Mouse (Mus musculus): ENCODE results near the gene Rabggta.
A peak's percentile ranks its signal among the peaks of the same experiment; 100 is the strongest.

DNA sequence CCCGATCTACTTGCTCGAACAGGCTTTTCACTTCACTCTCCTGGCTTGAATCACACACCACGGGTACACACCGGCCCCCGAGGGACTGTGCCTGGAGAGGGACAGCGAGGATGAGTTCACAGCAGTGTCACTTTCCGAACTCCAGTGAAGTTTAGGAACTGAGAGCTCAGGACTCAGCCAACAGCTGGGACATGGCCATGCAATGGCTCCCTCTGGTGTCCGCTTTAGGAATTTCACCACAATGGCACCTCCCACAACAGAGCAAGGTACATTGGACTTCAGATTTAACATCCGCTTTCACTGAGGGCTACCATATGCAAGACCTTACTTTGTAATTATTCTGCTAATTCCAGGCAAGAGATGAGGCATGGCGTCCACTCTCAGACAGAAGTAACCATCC, 21.6 kb upstream of the Rabggta start:
- TF ChIP-seq CTCF (IDR thresholded peaks at IDR 0.05; ENCODE audit: insufficient read depth, low read depth, low read length) (peak; percentile 72), POLR2A (IDR thresholded peaks at IDR 0.05; ENCODE audit: insufficient read depth, low read depth, low read length) (no peak)

Data from olfactory bulb, adult 2 months (tissue).